Mouse (Mus musculus) forebrain, embryonic 11.5 days (tissue): Measurements from ENCODE around the gene Scgb3a1. TPM values are rescaled to one million over a fixed set of nuclear protein-coding genes. Genes with fewer than 3 reads are reported as not detected.

Experiments used
- ATAC-seq: fragments of 200-750 bp; cut with Nextera tagmentation; replicated peaks from 2 replicates; pipeline ENCODE4 v1.8.0; 2017; ENCODE audit warnings: moderate TSS enrichment; ENCODE audit not compliant: low FRiP score
- DNase-seq: peaks from one replicate; pipeline ENCODE4 v3.0.0-alpha.2; 2017; ENCODE audit warnings: low spot score
- H3K27ac ChIP-seq: fragments of 300-500 bp; sonication (generic); 2 replicates; pipeline ENCODE4 v1.5.1; 2014; ENCODE audit warnings: low read depth, low read length
- H3K27me3 ChIP-seq: fragments of 300-500 bp; sonication (generic); 2 replicates; pipeline ENCODE4 v1.6.1; 2014; ENCODE audit warnings: mild to moderate bottlenecking, low read length, mixed read lengths; ENCODE audit not compliant: control insufficient read depth, insufficient read depth
- H3K36me3 ChIP-seq: fragments of 300-500 bp; sonication (generic); 2 replicates; pipeline ENCODE4 v1.6.1; 2014; ENCODE audit warnings: mild to moderate bottlenecking, low read length, moderate library complexity, mixed read lengths; ENCODE audit not compliant: control insufficient read depth, insufficient read depth
- H3K4me1 ChIP-seq: fragments of 300-500 bp; sonication (generic); replicated peaks from 2 replicates; pipeline ENCODE4 v1.6.1; 2014; ENCODE audit warnings: low read length, mixed read lengths; ENCODE audit not compliant: control insufficient read depth, insufficient read depth
- H3K4me2 ChIP-seq: fragments of 300-500 bp; sonication (generic); 2 replicates; pipeline ENCODE4 v1.6.1; 2014; ENCODE audit warnings: low read depth, mild to moderate bottlenecking, low read length, moderate library complexity, mixed read lengths; ENCODE audit not compliant: severe bottlenecking
- H3K4me3 ChIP-seq: fragments of 300-500 bp; sonication (generic); 2 replicates; pipeline ENCODE4 v1.5.1; 2014; ENCODE audit warnings: low read depth, low read length
- H3K9ac ChIP-seq: fragments of 300-500 bp; sonication (generic); 2 replicates; pipeline ENCODE4 v1.6.1; 2014; ENCODE audit warnings: low read length
- H3K9me3 ChIP-seq: fragments of 300-500 bp; sonication (generic); 2 replicates; pipeline ENCODE4 v1.6.1; 2016; ENCODE audit warnings: low read length, mixed read lengths; ENCODE audit not compliant: control insufficient read depth
- WGBS: fragments of 180-500 bp; shearing (Covaris S2); extraction: QIAGEN DNeasy Blood & Tissue Kit; methylation state at CpG from one replicate; pipeline ENCODE4 v1.1.7; 2014; 5-methylcytosine and 5-hydroxymethylcytosine counted together
- polyA plus RNA-seq: library from polyadenylated mRNA; unstranded; fragments of >200 nt; fragmentation: Nextera tagmentation; extraction: Ambion mirVana; gene quantifications from 2 replicates; pipeline ENCODE4 v1.2.1, GENCODE M21; 2014

Scgb3a1 gene
- polyA plus RNA-seq, 1 experiment from 2014 or later = not detected

- Histone ChIP-seq H3K27ac (no peak overlapping the region), H3K4me3 (no peak overlapping the region), H3K4me1 (no peaks in the 10 kb centered on the region), H3K36me3 (peaks cover 6% of the 10 kb centered on the region), H3K9ac (no peak overlapping the region), H3K9me3 (no peaks in the 10 kb centered on the region), H3K27me3 (no peaks in the 10 kb centered on the region), H3K4me2 (no peak overlapping the region)
- no peak for DNase-seq
- WGBS = 75% methylated on average over 3 of the region's 3 CpGs
- ATAC-seq = no peak
Observed at GRCm38 (mm10) chr11:49673433-49673832, 10.0 kb downstream of the Scgb3a1 start.

- H3K9ac ChIP-seq = no peak overlapping the region
- no peak overlapping the region for H3K4me3 ChIP-seq
- no peaks in the 10 kb centered on the region for H3K27me3 ChIP-seq
- no peaks in the 10 kb centered on the region for H3K9me3 ChIP-seq
- no peaks in the 10 kb centered on the region for H3K4me1 ChIP-seq
- WGBS = 96% methylated on average over 12 of the region's 12 CpGs
- peaks cover 17% of the 10 kb centered on the region; the same call in 1 of the 2 replicates for H3K36me3 ChIP-seq
- H3K27ac ChIP-seq = no peak overlapping the region
- ATAC-seq (no peak), DNase-seq (no peak)
- H3K4me2 ChIP-seq = no peak overlapping the region
Observed at GRCm38 (mm10) chr11:49684237-49684973, 21.0 kb downstream of the Scgb3a1 start.

DNA sequence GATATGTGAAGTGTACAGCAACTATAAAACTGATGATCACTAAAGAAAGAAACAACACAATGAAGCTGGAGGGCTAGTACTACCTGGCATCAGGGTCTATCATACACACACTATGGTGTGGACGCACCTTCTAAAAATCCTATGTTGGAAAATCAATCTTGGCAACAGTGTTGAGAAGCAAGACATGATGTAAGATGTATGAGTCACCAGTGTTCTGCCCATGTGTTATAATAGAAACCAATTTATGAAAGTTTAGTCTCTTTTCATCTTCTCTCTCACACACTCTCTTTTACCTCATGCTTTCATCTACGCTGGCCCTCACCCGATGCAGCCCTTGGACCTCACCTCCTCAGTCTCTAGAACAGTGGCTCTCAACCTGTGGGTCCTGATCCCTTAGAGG is 31.6 kb downstream of the Scgb3a1 start:
- Histone ChIP-seq H3K36me3 (peaks cover 11% of the 10 kb centered on the region; the same call in 1 of the 2 replicates), H3K9ac (no peak overlapping the region), H3K4me3 (no peak overlapping the region), H3K9me3 (no peaks in the 10 kb centered on the region), H3K27me3 (no peaks in the 10 kb centered on the region), H3K27ac (no peak overlapping the region), H3K4me1 (no peaks in the 10 kb centered on the region), H3K4me2 (no peak overlapping the region)
- no peak for DNase-seq
- no peak for ATAC-seq
- 98% methylated on average over 3 of the region's 3 CpGs for WGBS

DNA sequence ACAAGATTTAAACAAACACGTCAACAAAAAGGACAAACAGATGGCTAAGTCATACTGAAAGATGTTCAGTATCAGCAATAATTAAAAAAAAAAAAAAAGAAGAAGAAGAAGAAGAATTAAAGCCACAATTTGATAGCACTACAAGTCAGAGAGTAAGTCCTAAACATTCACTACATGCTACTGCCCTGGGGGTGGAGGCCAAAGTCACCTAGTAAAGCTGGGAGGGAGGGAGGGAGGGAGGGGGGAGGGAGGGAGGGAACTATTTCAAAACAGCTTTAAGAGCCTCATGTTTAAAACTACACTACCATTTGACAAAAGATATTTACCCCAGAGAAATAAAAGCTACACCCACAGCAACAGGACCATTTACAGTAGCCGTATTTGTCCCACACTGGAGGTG is 32.3 kb downstream of the Scgb3a1 start:
- Histone ChIP-seq H3K9ac (no peak overlapping the region), H3K27ac (no peak overlapping the region), H3K4me3 (no peak overlapping the region), H3K4me2 (no peak overlapping the region), H3K27me3 (no peaks in the 10 kb centered on the region), H3K4me1 (no peaks in the 10 kb centered on the region), H3K9me3 (no peaks in the 10 kb centered on the region), H3K36me3 (peaks cover 11% of the 10 kb centered on the region; the same call in 1 of the 2 replicates)
- DNase-seq = no peak
- WGBS = 96% methylated on average over 2 of the region's 2 CpGs
- no peak for ATAC-seq

GRCm38 (mm10) chr11:49696472-49696871 is 33.1 kb downstream of the Scgb3a1 start:
- no peak overlapping the region for H3K27ac ChIP-seq
- no peaks in the 10 kb centered on the region for H3K4me1 ChIP-seq
- no peaks in the 10 kb centered on the region for H3K9me3 ChIP-seq
- H3K4me2 ChIP-seq = no peak overlapping the region
- WGBS = 97% methylated on average over 2 of the region's 2 CpGs
- H3K27me3 ChIP-seq = no peaks in the 10 kb centered on the region
- no peak overlapping the region for H3K9ac ChIP-seq
- H3K36me3 ChIP-seq = peaks cover 14% of the 10 kb centered on the region
- ATAC-seq = no peak
- no peak overlapping the region for H3K4me3 ChIP-seq
- DNase-seq = no peak

DNA sequence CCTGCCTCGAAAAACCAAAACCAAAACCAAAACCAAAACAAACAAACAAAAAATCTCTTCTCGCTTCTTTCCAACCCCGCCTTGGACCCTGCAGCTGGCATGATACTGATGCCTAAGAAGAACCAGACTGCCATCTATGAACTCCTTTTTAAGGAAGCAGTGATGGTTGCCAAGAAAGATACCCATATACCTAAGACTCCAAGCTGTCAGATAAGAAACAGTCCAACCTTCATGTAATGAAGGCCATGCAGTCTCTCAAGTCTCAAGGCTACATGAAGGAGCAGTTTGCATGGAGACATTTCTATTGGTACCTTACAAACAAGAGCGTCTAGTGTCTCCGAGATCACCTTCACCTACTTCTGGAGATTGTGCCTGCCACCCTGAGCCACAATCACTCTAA is 34.4 kb downstream of the Scgb3a1 start:
- ATAC-seq (no peak), DNase-seq (no peak)
- Histone ChIP-seq H3K27ac (no peak overlapping the region), H3K9me3 (no peaks in the 10 kb centered on the region), H3K27me3 (no peaks in the 10 kb centered on the region), H3K4me2 (no peak overlapping the region), H3K4me3 (no peak overlapping the region), H3K4me1 (no peaks in the 10 kb centered on the region), H3K9ac (no peak overlapping the region), H3K36me3 (peaks cover 19% of the 10 kb centered on the region)
- 94% methylated on average over 5 of the region's 5 CpGs for WGBS

DNA sequence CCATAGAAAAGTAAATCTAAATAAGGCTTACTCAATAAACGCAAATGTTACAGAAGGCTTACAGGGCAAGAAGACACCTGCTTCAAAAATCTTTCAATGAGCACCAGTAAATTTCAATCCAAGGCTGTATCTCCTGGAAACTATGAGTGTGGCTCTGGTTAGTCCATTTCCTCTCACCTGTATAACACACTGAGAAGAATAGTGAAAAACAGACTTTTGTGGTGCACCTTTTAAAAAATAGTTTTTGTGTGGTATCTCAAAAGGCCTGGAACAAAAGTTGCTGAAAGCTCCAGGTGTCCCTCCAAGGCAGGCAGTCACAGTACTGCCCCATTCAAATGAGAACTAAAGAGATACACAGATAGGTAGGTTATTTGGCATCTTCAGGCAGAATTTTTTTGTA is 35.7 kb downstream of the Scgb3a1 start:
- Histone ChIP-seq H3K9ac (no peak overlapping the region), H3K4me2 (no peak overlapping the region)

GRCm38 (mm10) chr11:49702014-49702413 is 38.6 kb downstream of the Scgb3a1 start:
- H3K4me3 ChIP-seq = no peak overlapping the region
- H3K4me1 ChIP-seq = no peaks in the 10 kb centered on the region
- no peak overlapping the region for H3K27ac ChIP-seq
- H3K9me3 ChIP-seq = no peaks in the 10 kb centered on the region
- WGBS = 97% methylated on average over 8 of the region's 8 CpGs
- H3K36me3 ChIP-seq = peaks cover 23% of the 10 kb centered on the region
- no peak for DNase-seq
- H3K4me2 ChIP-seq = no peak overlapping the region
- H3K9ac ChIP-seq = no peak overlapping the region
- ATAC-seq = no peak
- H3K27me3 ChIP-seq = no peaks in the 10 kb centered on the region

More for the DNA sequence above, 35.7 kb downstream of the Scgb3a1 start:
- Histone ChIP-seq H3K27me3 (no peaks in the 10 kb centered on the region), H3K4me3 (no peak overlapping the region), H3K27ac (no peak overlapping the region), H3K4me1 (no peaks in the 10 kb centered on the region), H3K36me3 (peaks cover 19% of the 10 kb centered on the region), H3K9me3 (no peaks in the 10 kb centered on the region)
- ATAC-seq (no peak), DNase-seq (no peak)
- 96% methylated on average over 1 of the region's 1 CpGs for WGBS

- WGBS = 93% methylated on average over 8 of the region's 8 CpGs
- Histone ChIP-seq H3K27me3 (no peaks in the 10 kb centered on the region), H3K4me1 (peaks cover 4% of the 10 kb centered on the region; the same call in 1 of the 2 replicates), H3K36me3 (peaks cover 16% of the 10 kb centered on the region), H3K9me3 (no peaks in the 10 kb centered on the region), H3K4me2 (no peak overlapping the region), H3K9ac (no peak overlapping the region), H3K27ac (no peak overlapping the region), H3K4me3 (no peak overlapping the region)
- ATAC-seq (no peak), DNase-seq (no peak)
Observed at GRCm38 (mm10) chr11:49704804-49705203, 41.4 kb downstream of the Scgb3a1 start.
